Mouse (Mus musculus): ENCODE measurements around the gene Sfr1. TPM values are rescaled to one million over a fixed set of nuclear protein-coding genes. Genes with fewer than 3 reads are reported as not detected.
A peak's percentile ranks its signal among the peaks of the same experiment; 100 is the strongest.

Sfr1 gene
- polyA plus RNA-seq, 1 experiment from 2014 or later, result 309 TPM

- Histone ChIP-seq H3K4me2 (ENCODE audit: low read depth, low read length) (no peak overlapping the region), H3K4me1 (ENCODE audit: control insufficient read depth, insufficient read depth, low read length) (peaks cover 22% of the 10 kb centered on the region; the same call in 1 of the 2 replicates), H3K9ac (ENCODE audit: low read depth, low read length) (no peak overlapping the region), H3K27me3 (replicated peaks; ENCODE audit: control insufficient read depth, insufficient read depth, low read length) (no peaks in the 10 kb centered on the region), H3K27ac (replicated peaks; ENCODE audit: low read depth, low read length) (0 out of 2 replicates have a peak overlapping the region, but pooled peaks have one; percentile 28), H3K9me3 (ENCODE audit: control insufficient read depth, low read length) (no peaks in the 10 kb centered on the region), H3K36me3 (ENCODE audit: control insufficient read depth, insufficient read depth, low read length) (no peaks in the 10 kb centered on the region), H3K4me3 (ENCODE audit: low read depth, low read length) (no peak overlapping the region)
- peak; percentile 75 for DNase-seq (ENCODE audit: low spot score)
- WGBS, result 42% methylated on average over 7 of the region's 7 CpGs
- no peak for ATAC-seq (ENCODE audit: low read depth)
These were observed 5.8 kb upstream of the Sfr1 start for GRCm38 (mm10) chr19:47725643-47726140.

DNA sequence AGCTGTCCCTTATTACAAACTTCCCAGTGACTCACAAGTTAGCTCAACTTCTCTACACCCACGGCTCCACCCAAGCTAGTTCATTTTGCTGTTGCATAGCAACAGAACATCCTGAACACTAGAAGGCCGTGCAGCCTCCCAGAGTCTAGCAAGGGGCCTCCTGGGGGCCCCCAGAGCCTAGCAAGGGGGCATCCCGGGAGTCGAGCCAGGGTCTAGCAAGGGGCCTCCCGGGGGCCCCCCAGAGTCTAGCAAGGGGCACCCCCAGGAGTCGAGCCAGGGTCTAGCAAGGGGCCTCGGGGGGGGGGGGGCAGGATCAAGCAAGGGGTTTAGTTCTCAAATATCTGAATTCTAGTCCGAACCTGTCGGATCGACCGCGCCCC lies 801 bp upstream of the Sfr1 start:
- Histone ChIP-seq H3K9ac (ENCODE audit: low read depth, low read length) (peak overlapping the region; percentile 90), H3K9me3 (ENCODE audit: control insufficient read depth, low read length) (no peaks in the 10 kb centered on the region), H3K27ac (replicated peaks; ENCODE audit: low read depth, low read length) (peak overlapping the region; percentile 99), H3K27me3 (replicated peaks; ENCODE audit: control insufficient read depth, insufficient read depth, low read length) (no peaks in the 10 kb centered on the region), H3K4me3 (ENCODE audit: low read depth, low read length) (peak overlapping the region; percentile 78), H3K4me2 (ENCODE audit: low read depth, low read length) (peak overlapping the region; percentile 73), H3K36me3 (ENCODE audit: control insufficient read depth, insufficient read depth, low read length) (peaks cover 30% of the 10 kb centered on the region), H3K4me1 (ENCODE audit: control insufficient read depth, insufficient read depth, low read length) (peaks cover 24% of the 10 kb centered on the region)
- WGBS, result 0% methylated on average over 8 of the region's 12 CpGs
- ATAC-seq (ENCODE audit: low read depth), result peak; percentile 84
- peak; percentile 98 for DNase-seq (ENCODE audit: low spot score)

DNA sequence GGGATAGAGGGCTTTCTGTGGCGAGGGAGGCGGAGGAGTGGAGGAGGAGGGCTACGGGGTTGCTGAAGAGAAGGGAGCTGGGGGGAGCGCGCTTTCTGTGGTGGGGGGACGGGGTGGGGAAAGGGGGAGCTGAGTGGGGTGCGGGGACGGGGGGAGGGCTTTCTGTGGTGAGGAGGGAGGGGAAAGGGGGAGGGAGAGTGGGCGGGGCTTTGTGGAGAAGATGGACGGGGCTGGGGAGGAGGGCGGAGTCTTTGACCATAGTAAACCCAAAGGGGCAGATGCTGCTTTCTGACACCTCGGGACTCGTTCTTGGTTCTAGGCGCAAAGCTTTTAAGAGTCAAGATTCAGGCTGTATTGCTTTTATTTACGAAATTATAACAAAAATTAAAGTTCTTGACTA lies 449 bp downstream of the Sfr1 start:
- DNase-seq (ENCODE audit: low spot score) (peak; percentile 82), ATAC-seq (ENCODE audit: low read depth) (no peak)
- Histone ChIP-seq H3K27me3 (replicated peaks; ENCODE audit: control insufficient read depth, insufficient read depth, low read length) (no peaks in the 10 kb centered on the region), H3K27ac (replicated peaks; ENCODE audit: low read depth, low read length) (peak overlapping the region; percentile 99), H3K4me1 (ENCODE audit: control insufficient read depth, insufficient read depth, low read length) (peaks cover 20% of the 10 kb centered on the region), H3K36me3 (ENCODE audit: control insufficient read depth, insufficient read depth, low read length) (peaks cover 43% of the 10 kb centered on the region), H3K4me3 (ENCODE audit: low read depth, low read length) (peak overlapping the region; percentile 78), H3K4me2 (ENCODE audit: low read depth, low read length) (peak overlapping the region; percentile 65), H3K9me3 (ENCODE audit: control insufficient read depth, low read length) (no peaks in the 10 kb centered on the region), H3K9ac (ENCODE audit: low read depth, low read length) (peak overlapping the region; percentile 90)
- WGBS, result 2% methylated on average over 14 of the region's 15 CpGs

DNA sequence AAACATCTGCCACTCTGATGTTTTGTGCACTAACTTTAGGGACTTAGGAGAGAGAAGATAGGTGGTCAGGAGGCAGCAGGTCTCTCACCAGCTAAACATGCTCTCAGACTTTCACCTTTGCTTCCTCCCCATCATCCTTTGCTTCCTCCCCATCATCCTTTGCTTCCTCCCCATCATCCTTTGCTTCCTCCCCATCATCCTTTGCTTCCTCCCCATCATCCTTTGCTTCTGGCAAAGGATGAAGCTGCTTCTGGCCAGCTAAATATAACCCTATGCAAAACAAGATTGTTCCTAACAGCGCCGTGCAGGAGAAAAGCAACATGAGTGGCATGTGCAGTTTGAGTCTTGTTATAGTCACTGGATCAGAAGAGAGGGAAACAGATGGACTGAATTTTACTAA lies 15.6 kb downstream of the Sfr1 start:
- no peak overlapping the region for H3K27ac ChIP-seq (replicated peaks; ENCODE audit: low read depth, low read length)
- no peak overlapping the region for H3K4me2 ChIP-seq (ENCODE audit: low read depth, low read length)
- no peak for ATAC-seq (ENCODE audit: low read depth)
- H3K4me3 ChIP-seq (ENCODE audit: low read depth, low read length), result no peak overlapping the region
- 61% methylated on average over 2 of the region's 2 CpGs for WGBS
- no peaks in the 10 kb centered on the region for H3K4me1 ChIP-seq (ENCODE audit: control insufficient read depth, insufficient read depth, low read length)
- DNase-seq (ENCODE audit: low spot score), result no peak
- H3K36me3 ChIP-seq (ENCODE audit: control insufficient read depth, insufficient read depth, low read length), result no peaks in the 10 kb centered on the region
- no peaks in the 10 kb centered on the region for H3K27me3 ChIP-seq (replicated peaks; ENCODE audit: control insufficient read depth, insufficient read depth, low read length)
- no peak overlapping the region for H3K9ac ChIP-seq (ENCODE audit: low read depth, low read length)
- H3K9me3 ChIP-seq (ENCODE audit: control insufficient read depth, low read length), result no peaks in the 10 kb centered on the region

DNA sequence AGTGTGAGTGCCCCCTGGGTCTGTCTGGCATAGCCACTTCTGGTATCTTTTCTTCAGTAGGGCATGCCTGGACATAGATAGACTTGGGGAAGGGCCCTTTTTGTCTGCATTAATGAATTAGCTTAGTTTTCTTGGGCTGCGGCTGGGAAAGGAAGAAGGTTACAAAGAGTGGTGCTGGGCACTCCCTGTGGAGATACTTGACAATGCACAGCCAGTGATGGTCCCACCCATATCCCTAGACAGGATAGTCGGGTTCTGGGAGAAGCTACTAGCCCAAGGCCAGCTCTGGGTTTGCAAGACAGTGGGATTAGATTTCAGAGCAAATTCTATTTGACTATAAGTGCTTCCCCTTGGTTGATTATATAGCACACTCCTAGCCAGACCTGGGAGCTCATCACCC lies 17.5 kb downstream of the Sfr1 start:
- no peak overlapping the region for H3K27ac ChIP-seq (replicated peaks; ENCODE audit: low read depth, low read length)
- ATAC-seq (ENCODE audit: low read depth), result no peak
- H3K36me3 ChIP-seq (ENCODE audit: control insufficient read depth, insufficient read depth, low read length), result no peaks in the 10 kb centered on the region
- no peaks in the 10 kb centered on the region for H3K9me3 ChIP-seq (ENCODE audit: control insufficient read depth, low read length)
- WGBS, result 56% methylated on average over 2 of the region's 2 CpGs
- no peak overlapping the region for H3K4me2 ChIP-seq (ENCODE audit: low read depth, low read length)
- no peaks in the 10 kb centered on the region for H3K27me3 ChIP-seq (replicated peaks; ENCODE audit: control insufficient read depth, insufficient read depth, low read length)
- DNase-seq (ENCODE audit: low spot score), result peak; percentile 7
- H3K4me1 ChIP-seq (ENCODE audit: control insufficient read depth, insufficient read depth, low read length), result no peaks in the 10 kb centered on the region
- no peak overlapping the region for H3K9ac ChIP-seq (ENCODE audit: low read depth, low read length)
- H3K4me3 ChIP-seq (ENCODE audit: low read depth, low read length), result no peak overlapping the region

DNA sequence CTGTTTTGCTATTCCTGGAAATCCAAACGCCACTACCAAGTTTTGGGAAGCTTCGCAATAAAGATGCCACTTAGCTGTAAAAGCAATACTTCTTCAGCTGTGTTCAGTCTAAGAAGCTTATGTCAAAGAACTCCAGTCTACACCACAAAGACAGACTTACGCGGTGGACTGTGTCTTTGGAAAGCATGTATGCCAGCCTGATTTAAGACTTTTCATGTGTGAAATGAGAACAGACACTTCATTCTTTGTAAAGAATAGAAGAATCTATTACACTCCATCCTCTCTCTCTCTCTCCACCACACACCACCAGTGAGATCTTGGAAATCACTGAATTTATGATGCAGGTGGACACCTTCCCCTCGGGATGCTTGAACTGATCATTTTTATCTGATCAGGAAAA lies 18.9 kb downstream of the Sfr1 start:
- Histone ChIP-seq H3K4me2 (ENCODE audit: low read depth, low read length) (no peak overlapping the region), H3K4me3 (ENCODE audit: low read depth, low read length) (no peak overlapping the region), H3K9me3 (ENCODE audit: control insufficient read depth, low read length) (no peaks in the 10 kb centered on the region), H3K4me1 (ENCODE audit: control insufficient read depth, insufficient read depth, low read length) (no peaks in the 10 kb centered on the region), H3K9ac (ENCODE audit: low read depth, low read length) (no peak overlapping the region), H3K27ac (replicated peaks; ENCODE audit: low read depth, low read length) (no peak overlapping the region), H3K27me3 (replicated peaks; ENCODE audit: control insufficient read depth, insufficient read depth, low read length) (no peaks in the 10 kb centered on the region), H3K36me3 (ENCODE audit: control insufficient read depth, insufficient read depth, low read length) (no peaks in the 10 kb centered on the region)
- DNase-seq (ENCODE audit: low spot score), result peak; percentile 24
- no peak for ATAC-seq (ENCODE audit: low read depth)
- WGBS, result 84% methylated on average over 5 of the region's 5 CpGs

GRCm38 (mm10) chr19:47752456-47752855 lies 21.0 kb downstream of the Sfr1 start:
- no peaks in the 10 kb centered on the region for H3K36me3 ChIP-seq (ENCODE audit: control insufficient read depth, insufficient read depth, low read length)
- no peaks in the 10 kb centered on the region for H3K27me3 ChIP-seq (replicated peaks; ENCODE audit: control insufficient read depth, insufficient read depth, low read length)
- H3K27ac ChIP-seq (replicated peaks; ENCODE audit: low read depth, low read length), result no peak overlapping the region
- no peak overlapping the region for H3K4me2 ChIP-seq (ENCODE audit: low read depth, low read length)
- H3K9me3 ChIP-seq (ENCODE audit: control insufficient read depth, low read length), result no peaks in the 10 kb centered on the region
- H3K9ac ChIP-seq (ENCODE audit: low read depth, low read length), result no peak overlapping the region
- no peak for DNase-seq (ENCODE audit: low spot score)
- no peaks in the 10 kb centered on the region for H3K4me1 ChIP-seq (ENCODE audit: control insufficient read depth, insufficient read depth, low read length)
- no peak for ATAC-seq (ENCODE audit: low read depth)
- no peak overlapping the region for H3K4me3 ChIP-seq (ENCODE audit: low read depth, low read length)
- 89% methylated on average over 9 of the region's 9 CpGs for WGBS

DNA sequence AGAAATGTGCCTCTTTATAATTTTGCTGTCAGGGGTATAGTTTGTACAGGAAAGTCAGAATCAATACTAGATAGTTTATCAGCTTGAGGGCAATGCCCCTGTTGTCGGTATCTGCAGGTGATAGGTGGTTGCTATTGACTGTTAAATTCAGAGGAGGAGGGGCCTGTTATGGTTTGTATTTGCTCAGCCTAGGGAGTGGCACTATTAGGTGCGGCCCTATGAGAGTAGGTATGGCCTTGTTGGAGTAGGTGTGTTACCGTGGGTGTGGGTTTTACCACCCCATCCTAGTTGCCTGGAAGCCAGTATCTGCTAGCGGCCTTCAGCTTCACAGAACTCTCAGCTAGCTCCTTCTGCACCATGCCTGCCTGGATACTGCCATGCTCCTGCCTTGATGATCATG lies 22.4 kb downstream of the Sfr1 start:
- DNase-seq (ENCODE audit: low spot score) (no peak), ATAC-seq (ENCODE audit: low read depth) (no peak)
- WGBS, result 83% methylated on average over 4 of the region's 4 CpGs
- no peak overlapping the region for H3K27ac ChIP-seq (replicated peaks; ENCODE audit: low read depth, low read length)
- H3K4me2 ChIP-seq (ENCODE audit: low read depth, low read length), result no peak overlapping the region
- no peak overlapping the region for H3K4me3 ChIP-seq (ENCODE audit: low read depth, low read length)
- no peaks in the 10 kb centered on the region for H3K36me3 ChIP-seq (ENCODE audit: control insufficient read depth, insufficient read depth, low read length)
- no peak overlapping the region for H3K9ac ChIP-seq (ENCODE audit: low read depth, low read length)
- H3K4me1 ChIP-seq (ENCODE audit: control insufficient read depth, insufficient read depth, low read length), result no peaks in the 10 kb centered on the region
- H3K9me3 ChIP-seq (ENCODE audit: control insufficient read depth, low read length), result no peaks in the 10 kb centered on the region
- no peaks in the 10 kb centered on the region for H3K27me3 ChIP-seq (replicated peaks; ENCODE audit: control insufficient read depth, insufficient read depth, low read length)

DNA sequence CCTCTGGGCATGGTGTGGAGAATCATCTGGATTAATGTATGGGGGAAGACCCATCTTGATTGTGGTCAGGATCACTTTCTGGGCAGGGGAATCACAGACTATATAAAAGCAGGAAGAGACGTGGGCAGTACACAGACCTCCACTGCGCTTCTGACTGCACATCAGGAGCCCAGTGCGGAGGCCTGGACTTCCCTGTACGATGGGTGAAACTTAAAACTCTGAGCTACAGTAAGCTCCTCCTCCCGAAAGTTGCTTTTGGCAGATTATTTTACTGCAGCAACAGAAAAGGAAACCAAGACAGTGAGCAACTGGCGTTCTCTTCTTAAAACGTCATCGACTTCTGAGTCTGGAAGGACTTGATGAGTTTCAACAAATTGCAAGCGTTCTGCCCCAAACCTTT lies 23.4 kb downstream of the Sfr1 start:
- Histone ChIP-seq H3K4me1 (ENCODE audit: control insufficient read depth, insufficient read depth, low read length) (no peaks in the 10 kb centered on the region), H3K27me3 (replicated peaks; ENCODE audit: control insufficient read depth, insufficient read depth, low read length) (no peaks in the 10 kb centered on the region), H3K36me3 (ENCODE audit: control insufficient read depth, insufficient read depth, low read length) (no peaks in the 10 kb centered on the region), H3K9me3 (ENCODE audit: control insufficient read depth, low read length) (no peaks in the 10 kb centered on the region), H3K4me3 (ENCODE audit: low read depth, low read length) (no peak overlapping the region), H3K9ac (ENCODE audit: low read depth, low read length) (no peak overlapping the region), H3K27ac (replicated peaks; ENCODE audit: low read depth, low read length) (no peak overlapping the region), H3K4me2 (ENCODE audit: low read depth, low read length) (no peak overlapping the region)
- no peak for ATAC-seq (ENCODE audit: low read depth)
- DNase-seq (ENCODE audit: low spot score), result peak; percentile 13
- WGBS, result 73% methylated on average over 9 of the region's 9 CpGs

All from embryonic facial prominence, embryonic 14.5 days (tissue).